Mouse (Mus musculus) neural tube, embryonic 12.5 days (tissue): ENCODE measurements around the gene Fgg. TPM values are rescaled to one million over a fixed set of nuclear protein-coding genes. Genes with fewer than 3 reads are reported as not detected.
A peak's percentile ranks its signal among the peaks of the same experiment; 100 is the strongest.

ENCODE experiments used
- ATAC-seq: fragments of 200-750 bp; cut with Nextera tagmentation; 2 replicates; pipeline ENCODE4 v1.8.0; 2017; ENCODE audit warnings: low read depth, mild to moderate bottlenecking, moderate TSS enrichment, moderate library complexity; ENCODE audit not compliant: low FRiP score
- H3K27ac ChIP-seq: fragments of 300-500 bp; sonication (generic); 2 replicates; pipeline ENCODE4 v1.5.1; 2016
- H3K27me3 ChIP-seq: fragments of 300-500 bp; sonication (generic); replicated peaks from 2 replicates; pipeline ENCODE4 v1.6.1; 2016; ENCODE audit warnings: mild to moderate bottlenecking
- H3K36me3 ChIP-seq: fragments of 300-500 bp; sonication (generic); 2 replicates; pipeline ENCODE4 v1.6.1; 2016; ENCODE audit warnings: mild to moderate bottlenecking
- H3K4me1 ChIP-seq: fragments of 300-500 bp; sonication (generic); 2 replicates; pipeline ENCODE4 v1.6.1; 2016
- H3K4me2 ChIP-seq: fragments of 300-500 bp; sonication (generic); replicated peaks from 2 replicates; pipeline ENCODE4 v1.6.1; 2016; ENCODE audit warnings: mild to moderate bottlenecking
- H3K4me3 ChIP-seq: fragments of 300-500 bp; sonication (generic); 2 replicates; pipeline ENCODE4 v1.5.1; 2016
- H3K9ac ChIP-seq: fragments of 300-500 bp; sonication (generic); 2 replicates; pipeline ENCODE4 v1.6.1; 2016; ENCODE audit warnings: mild to moderate bottlenecking
- H3K9me3 ChIP-seq: fragments of 300-500 bp; sonication (generic); 2 replicates; pipeline ENCODE4 v1.6.1; 2016; ENCODE audit warnings: mild to moderate bottlenecking
- WGBS: fragments of 180-500 bp; shearing (Covaris S2); methylation state at CpG from one replicate; pipeline ENCODE4 v1.1.7; 2016; 5-methylcytosine and 5-hydroxymethylcytosine counted together
- polyA plus RNA-seq: library from polyadenylated mRNA; unstranded; fragments of >200 nt; fragmentation: Nextera tagmentation; extraction: Ambion mirVana; gene quantifications from 2 replicates; pipeline ENCODE4 v1.2.1, GENCODE M21; 2016

Fgg gene
- polyA plus RNA-seq, 1 experiment from 2014 or later: not detected

GRCm38 (mm10) chr3:83055281-83056038 is 47.9 kb downstream of the Fgg start, which contains the start of gene Plrg1:
TSS of gene Plrg1 (plus strand) at chr3:83055522.
- Histone ChIP-seq H3K27ac (0 out of 2 replicates have a peak within 1 kb of the TSS, but pooled peaks have one; percentile 59), H3K4me1 (peaks cover 10% of the 10 kb centered on the region), H3K27me3 (no peaks in the 10 kb centered on the region), H3K36me3 (peaks cover 34% of the 10 kb centered on the region), H3K9ac (peak within 1 kb of the TSS; percentile 70), H3K4me3 (peak within 1 kb of the TSS; percentile 69), H3K4me2 (peak within 1 kb of the TSS; percentile 86), H3K9me3 (no peaks in the 10 kb centered on the region)
- peak; percentile 99 for ATAC-seq
- WGBS: under 1% methylated on average over 61 of the region's 61 CpGs

- Histone ChIP-seq H3K27ac (no peak overlapping the region), H3K9me3 (no peaks in the 10 kb centered on the region), H3K27me3 (no peaks in the 10 kb centered on the region), H3K4me1 (peaks cover 10% of the 10 kb centered on the region), H3K9ac (no peak overlapping the region), H3K36me3 (peaks cover 50% of the 10 kb centered on the region), H3K4me2 (peak overlapping the region; percentile 86), H3K4me3 (no peak overlapping the region)
- no peak for ATAC-seq
- 95% methylated on average over 2 of the region's 2 CpGs for WGBS
Observed at GRCm38 (mm10) chr3:83057046-83057445, 49.5 kb downstream of the Fgg start.

Other genes starting within 250 kb of the Fgg start
- gene Rbm46, start 131.2 kb upstream of the Fgg start, polyA plus RNA-seq: 2.0 and 2.2 TPM in 2 replicates
- gene Lrat, start 103.8 kb upstream of the Fgg start, polyA plus RNA-seq: 0.05 TPM in 1 of 2 replicates, not detected in the other
- 0.14 and 0.15 TPM in 2 replicates for gene Fga, start 18.4 kb downstream of the Fgg start, polyA plus RNA-seq
- gene Fgb, start 42.1 kb downstream of the Fgg start, polyA plus RNA-seq: 0.11 TPM in 1 of 2 replicates, not detected in the other
- gene Plrg1, start 47.8 kb downstream of the Fgg start, polyA plus RNA-seq: 113 and 118 TPM in 2 replicates
- gene Dchs2, start 120.2 kb downstream of the Fgg start, polyA plus RNA-seq: 1.00 and 1.1 TPM in 2 replicates